Mouse (Mus musculus) limb, embryonic 14.5 days (tissue): ENCODE measurements around the gene Dync2h1. TPM values are rescaled to one million over a fixed set of nuclear protein-coding genes. Genes with fewer than 3 reads are reported as not detected.

Experiments used
- ATAC-seq: fragments of 200-750 bp; cut with Nextera tagmentation; 2 replicates; pipeline ENCODE4 v1.8.0; 2017; ENCODE audit warnings: low read depth, moderate number of reproducible peaks, moderate TSS enrichment; ENCODE audit not compliant: low FRiP score
- DNase-seq: peaks from one replicate; pipeline ENCODE4 v3.0.0-alpha.2; 2015; ENCODE audit warnings: low spot score
- H3K27ac ChIP-seq: fragments of 300-500 bp; sonication (generic); replicated peaks from 2 replicates; pipeline ENCODE4 v1.5.1; 2014; ENCODE audit warnings: low read depth, mild to moderate bottlenecking, low read length, moderate library complexity, mixed read lengths
- H3K27me3 ChIP-seq: fragments of 300-500 bp; sonication (generic); 2 replicates; pipeline ENCODE4 v1.6.1; 2014; ENCODE audit warnings: low read length, mixed read lengths; ENCODE audit not compliant: control insufficient read depth, insufficient read depth
- H3K36me3 ChIP-seq: fragments of 300-500 bp; sonication (generic); 2 replicates; pipeline ENCODE4 v1.6.1; 2014; ENCODE audit warnings: mild to moderate bottlenecking, low read length, moderate library complexity, mixed read lengths; ENCODE audit not compliant: control insufficient read depth, insufficient read depth
- H3K4me1 ChIP-seq: fragments of 300-500 bp; sonication (generic); 2 replicates; pipeline ENCODE4 v1.6.1; 2014; ENCODE audit warnings: antibody characterized with exemption, low read length, mixed read lengths; ENCODE audit not compliant: control insufficient read depth, insufficient read depth
- H3K4me2 ChIP-seq: fragments of 300-500 bp; sonication (generic); replicated peaks from 2 replicates; pipeline ENCODE4 v1.6.1; 2014; ENCODE audit warnings: low read depth, mild to moderate bottlenecking, low read length, moderate library complexity; ENCODE audit not compliant: severe bottlenecking
- H3K4me3 ChIP-seq: fragments of 300-500 bp; sonication (generic); replicated peaks from 2 replicates; pipeline ENCODE4 v1.5.1; 2014; ENCODE audit warnings: low read length
- H3K9ac ChIP-seq: fragments of 300-500 bp; sonication (generic); 2 replicates; pipeline ENCODE4 v1.6.1; 2014; ENCODE audit warnings: mild to moderate bottlenecking, low read depth, low read length, moderate library complexity; ENCODE audit not compliant: severe bottlenecking
- H3K9me3 ChIP-seq: fragments of 300-500 bp; sonication (generic); 2 replicates; pipeline ENCODE4 v1.6.1; 2016; ENCODE audit warnings: low read length; ENCODE audit not compliant: control insufficient read depth
- POLR2A ChIP-seq: fragments of 200-500 bp; IDR thresholded peaks from 2 replicates; pipeline ENCODE4 v1.8.0; 2012; ENCODE audit warnings: inconsistent platforms, mild to moderate bottlenecking, moderate library complexity, borderline replicate concordance; ENCODE audit not compliant: insufficient read depth, insufficient read length; ENCODE audit errors: extremely low read depth
- WGBS: fragments of 180-500 bp; shearing (Covaris S2); extraction: QIAGEN DNeasy Blood & Tissue Kit; methylation state at CpG from one replicate; pipeline ENCODE4 v1.1.7; 2014; 5-methylcytosine and 5-hydroxymethylcytosine counted together
- polyA plus RNA-seq, 2 experiments: library from polyadenylated mRNA; depleted of rRNA in 1 of 2; stranded (reverse) in 1 of 2; unstranded in 1 of 2; fragments of >200 nt; fragmentation: Nextera tagmentation in 1 of 2; extraction: Ambion mirVana in 1 of 2; gene quantifications; 2 replicates each; pipeline versions ENCODE4 v1.2.1 to v1.2.3; 2012 to 2014

Dync2h1 gene
- polyA plus RNA-seq, 2 experiments = 5.1 to 17.7 TPM

GRCm38 (mm10) chr9:6881187-6881984 lies 302.9 kb downstream of the Dync2h1 start:
- no peaks in the 10 kb centered on the region for H3K36me3 ChIP-seq
- no peak overlapping the region for H3K27ac ChIP-seq
- no peak for DNase-seq
- TF ChIP-seq POLR2A = no peak
- 76% methylated on average over 1 of the region's 1 CpGs for WGBS
- H3K9ac ChIP-seq = no peak overlapping the region
- ATAC-seq = no peak
- no peaks in the 10 kb centered on the region for H3K4me1 ChIP-seq
- no peak overlapping the region for H3K4me3 ChIP-seq
- H3K4me2 ChIP-seq = no peak overlapping the region
- no peaks in the 10 kb centered on the region for H3K9me3 ChIP-seq
- H3K27me3 ChIP-seq = no peaks in the 10 kb centered on the region

Other genes starting within 250 kb of the Dync2h1 start
- gene Dcun1d5, start 74 bp upstream of the Dync2h1 start, polyA plus RNA-seq (2012; rRNA removed) = 69.9 and 100 TPM in 2 replicates
- 150 and 158 TPM in 2 replicates for gene Dcun1d5, start 74 bp upstream of the Dync2h1 start, polyA plus RNA-seq (2014; fragmentation: Nextera tagmentation; extraction: Ambion mirVana)
- 1.7 and 3.6 TPM in 2 replicates for gene Mmp13, start 88.1 kb upstream of the Dync2h1 start, polyA plus RNA-seq (2012; rRNA removed)
- 0.87 and 1.4 TPM in 2 replicates for gene Mmp13, start 88.1 kb upstream of the Dync2h1 start, polyA plus RNA-seq (2014; fragmentation: Nextera tagmentation; extraction: Ambion mirVana)
- 0.04 TPM in 1 of 2 replicates, not detected in the other for gene Mmp12, start 159.9 kb upstream of the Dync2h1 start, polyA plus RNA-seq (2012; rRNA removed)
- not detected in 2 replicates for gene Mmp12, start 159.9 kb upstream of the Dync2h1 start, polyA plus RNA-seq (2014; fragmentation: Nextera tagmentation; extraction: Ambion mirVana)
- not detected in 2 replicates for gene Mmp1b, start 203.6 kb upstream of the Dync2h1 start, polyA plus RNA-seq (2012; rRNA removed)
- not detected in 2 replicates for gene Mmp1b, start 203.6 kb upstream of the Dync2h1 start, polyA plus RNA-seq (2014; fragmentation: Nextera tagmentation; extraction: Ambion mirVana)